Mouse (Mus musculus): ENCODE results near the gene Mks1. TPM values are rescaled to one million over a fixed set of nuclear protein-coding genes. Genes with fewer than 3 reads are reported as not detected.
"Not testable (repeated sequence)": the region's sequence is repeated elsewhere in the genome, so short reads cannot be mapped to it uniquely, and the experiment has no call there.

The Mks1 gene
- polyA plus RNA-seq, 1 experiment from 2014 or later = 18.7 TPM

DNA sequence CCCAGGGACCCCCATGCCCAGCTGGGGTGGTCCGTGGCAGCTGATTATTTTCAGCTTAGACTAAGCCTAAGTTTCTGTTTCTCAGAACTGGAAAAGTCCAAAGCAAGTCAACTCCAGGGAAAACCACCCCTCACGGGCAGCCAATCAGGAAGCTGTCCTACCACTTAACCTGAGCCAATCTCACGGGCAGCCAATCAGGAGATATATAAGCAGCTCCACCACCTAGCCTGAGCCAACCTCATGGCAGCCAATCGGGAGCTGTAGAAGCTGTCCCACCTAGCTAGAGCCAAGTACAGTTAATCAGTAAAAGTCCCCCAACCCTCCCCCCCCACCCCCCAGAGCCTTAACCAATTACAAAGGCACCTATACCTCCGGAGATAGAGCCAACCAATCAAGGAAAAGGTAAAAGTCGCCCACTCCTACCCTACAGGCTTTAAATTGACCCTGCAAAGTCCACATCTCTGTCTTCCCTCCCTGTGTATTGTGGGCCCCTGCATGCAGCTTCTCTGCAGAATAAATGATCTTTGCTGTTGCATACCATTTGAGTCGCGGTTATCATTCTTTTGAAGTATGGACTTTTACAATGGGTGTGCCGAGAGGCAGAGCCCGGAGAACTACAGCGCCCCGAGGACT lies 5.9 kb upstream of the Mks1 start:
- 84% methylated on average over 12 of the region's 12 CpGs for WGBS
- no peak overlapping the region for H3K9ac ChIP-seq
- H3K27ac ChIP-seq = no peak overlapping the region
- H3K27me3 ChIP-seq = no peaks in the 10 kb centered on the region
- no peaks in the 10 kb centered on the region for H3K36me3 ChIP-seq
- no peaks in the 10 kb centered on the region for H3K9me3 ChIP-seq (replicated peaks)
- no peak overlapping the region for H3K4me2 ChIP-seq
- 0 out of 2 replicates have a peak, but pooled peaks cover 3% of the 10 kb centered on the region for H3K4me1 ChIP-seq
- no peak for ATAC-seq (replicated peaks; ENCODE audit: low FRiP score)
- H3K4me3 ChIP-seq (replicated peaks) = no peak overlapping the region

DNA sequence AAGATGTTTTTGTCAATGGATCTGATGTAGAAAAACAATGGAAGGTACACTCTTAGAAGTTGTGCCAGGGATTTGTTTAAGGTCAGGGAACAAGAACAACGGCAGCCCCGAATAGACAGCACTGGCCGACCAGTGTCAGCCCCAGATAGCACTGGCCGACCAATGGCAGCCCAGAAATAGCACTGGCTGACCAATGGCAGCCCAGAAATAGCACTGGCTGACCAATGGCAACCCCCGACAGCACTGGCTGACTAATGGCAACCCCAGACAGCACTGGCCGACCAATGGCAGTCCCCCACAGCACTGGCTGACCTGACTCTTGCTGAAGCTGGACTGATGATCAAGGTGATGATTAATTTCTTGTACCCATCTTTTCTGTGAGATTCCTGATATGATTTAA lies 5.1 kb upstream of the Mks1 start:
- Histone ChIP-seq H3K9me3 (replicated peaks) (no peaks in the 10 kb centered on the region), H3K4me1 (peaks cover 6% of the 10 kb centered on the region), H3K4me3 (replicated peaks) (no peak overlapping the region), H3K9ac (no peak overlapping the region), H3K4me2 (no peak overlapping the region), H3K27me3 (no peaks in the 10 kb centered on the region), H3K27ac (no peak overlapping the region), H3K36me3 (no peaks in the 10 kb centered on the region)
- WGBS = 70% methylated on average over 6 of the region's 6 CpGs
- ATAC-seq (replicated peaks; ENCODE audit: low FRiP score) = no peak

DNA sequence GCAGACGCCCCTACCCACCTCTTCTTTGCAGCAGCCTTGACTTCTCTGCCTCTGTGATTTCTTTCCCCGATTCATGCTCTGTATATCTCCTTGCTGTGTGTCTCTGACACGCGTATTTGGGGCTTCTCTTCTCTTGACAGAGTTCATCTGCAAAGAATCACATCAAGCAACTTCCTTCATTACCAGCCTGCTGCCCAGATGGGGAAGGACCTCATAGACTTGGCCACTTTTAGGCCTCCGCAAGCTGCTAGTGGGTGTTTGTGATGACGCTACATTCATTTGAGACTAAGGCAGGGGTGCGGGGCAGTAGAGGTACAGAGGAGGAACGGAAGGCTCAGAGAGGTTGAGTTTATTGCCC lies 561 bp downstream of the Mks1 start:
- 0 out of 2 replicates have a peak, but pooled peaks have one; percentile 29 for ATAC-seq (replicated peaks; ENCODE audit: low FRiP score)
- WGBS = 28% methylated on average over 8 of the region's 8 CpGs
- Histone ChIP-seq H3K36me3 (peaks cover 36% of the 10 kb centered on the region), H3K27ac (peak overlapping the region; percentile 59), H3K4me1 (peaks cover 9% of the 10 kb centered on the region), H3K4me3 (replicated peaks) (peak overlapping the region; percentile 68), H3K9me3 (replicated peaks) (no peaks in the 10 kb centered on the region), H3K27me3 (no peaks in the 10 kb centered on the region), H3K9ac (peak overlapping the region; percentile 46), H3K4me2 (peak overlapping the region; percentile 77)

DNA sequence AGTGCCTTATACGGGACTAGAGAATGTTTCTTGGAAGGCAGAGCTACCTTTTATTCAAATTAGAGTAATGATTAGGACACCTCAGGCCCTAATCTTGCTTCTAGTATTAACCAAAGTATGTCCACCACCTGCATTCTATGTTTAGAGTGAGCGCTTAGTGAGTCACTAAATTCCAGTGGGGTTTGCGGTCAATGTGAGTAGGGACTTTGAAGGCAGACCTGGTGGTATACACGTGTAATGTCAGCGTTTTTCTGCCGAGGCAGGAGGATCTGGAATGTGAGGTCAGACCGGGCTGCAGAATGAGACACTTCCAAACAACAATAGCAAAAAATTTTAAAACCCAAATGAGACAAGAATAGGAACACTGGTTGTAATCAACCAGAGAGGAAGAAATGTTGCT lies 1.5 kb downstream of the Mks1 start:
- Histone ChIP-seq H3K4me1 (peaks cover 9% of the 10 kb centered on the region), H3K9ac (no peak overlapping the region), H3K36me3 (peaks cover 43% of the 10 kb centered on the region), H3K4me3 (replicated peaks) (no peak overlapping the region), H3K9me3 (replicated peaks) (no peaks in the 10 kb centered on the region), H3K27me3 (no peaks in the 10 kb centered on the region), H3K27ac (no peak overlapping the region), H3K4me2 (no peak overlapping the region)
- 88% methylated on average over 7 of the region's 7 CpGs for WGBS
- no peak for ATAC-seq (replicated peaks; ENCODE audit: low FRiP score)

DNA sequence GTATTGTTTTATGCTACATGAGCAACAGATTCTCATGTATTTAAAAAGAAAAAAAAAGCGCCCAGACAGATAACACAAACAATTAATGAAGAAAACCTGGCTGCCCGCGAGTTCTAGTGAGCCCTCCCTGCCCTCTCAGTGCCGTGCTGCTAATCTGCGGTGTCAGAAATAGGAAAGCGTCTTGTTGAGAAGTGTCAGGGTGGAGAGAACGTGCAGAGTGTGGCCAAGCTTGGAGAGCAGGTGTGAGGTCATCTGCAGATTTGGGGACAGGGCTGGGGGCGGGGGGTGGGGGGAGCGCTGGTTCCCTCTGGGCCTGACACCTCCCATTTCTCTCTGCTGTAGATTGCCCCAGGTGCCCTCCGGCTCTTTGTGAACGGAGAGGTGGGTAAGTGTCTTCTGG lies 6.3 kb downstream of the Mks1 start:
- no peaks in the 10 kb centered on the region for H3K9me3 ChIP-seq (replicated peaks)
- no peak overlapping the region for H3K4me2 ChIP-seq
- ATAC-seq (replicated peaks; ENCODE audit: low FRiP score) = no peak
- H3K9ac ChIP-seq = no peak overlapping the region
- no peak overlapping the region for H3K4me3 ChIP-seq (replicated peaks)
- H3K27ac ChIP-seq = no peak overlapping the region
- no peaks in the 10 kb centered on the region for H3K27me3 ChIP-seq
- no peaks in the 10 kb centered on the region for H3K4me1 ChIP-seq
- WGBS = 92% methylated on average over 11 of the region's 11 CpGs
- H3K36me3 ChIP-seq = peaks cover 86% of the 10 kb centered on the region

DNA sequence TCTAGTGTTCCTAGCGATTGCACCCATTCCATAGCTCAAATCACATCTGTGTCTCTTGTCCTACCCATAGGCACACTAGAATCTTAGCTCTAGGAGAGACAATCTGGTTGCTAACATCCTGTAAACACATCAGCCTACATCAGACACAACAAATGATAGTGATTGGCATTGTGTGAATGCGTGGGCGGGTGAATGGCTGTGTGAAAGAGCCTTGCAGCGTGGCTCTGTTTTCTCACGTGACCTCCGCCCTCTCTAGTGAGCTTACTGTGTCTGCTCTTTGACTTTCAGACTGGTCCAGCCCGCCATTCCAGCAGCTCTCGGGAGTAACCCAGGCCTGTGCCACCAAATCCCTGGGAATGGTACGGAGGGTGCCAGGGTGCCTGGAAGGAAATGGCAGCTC lies 7.4 kb downstream of the Mks1 start:
- WGBS = 84% methylated on average over 9 of the region's 9 CpGs
- Histone ChIP-seq H3K36me3 (peaks cover 82% of the 10 kb centered on the region), H3K9ac (no peak overlapping the region)

DNA sequence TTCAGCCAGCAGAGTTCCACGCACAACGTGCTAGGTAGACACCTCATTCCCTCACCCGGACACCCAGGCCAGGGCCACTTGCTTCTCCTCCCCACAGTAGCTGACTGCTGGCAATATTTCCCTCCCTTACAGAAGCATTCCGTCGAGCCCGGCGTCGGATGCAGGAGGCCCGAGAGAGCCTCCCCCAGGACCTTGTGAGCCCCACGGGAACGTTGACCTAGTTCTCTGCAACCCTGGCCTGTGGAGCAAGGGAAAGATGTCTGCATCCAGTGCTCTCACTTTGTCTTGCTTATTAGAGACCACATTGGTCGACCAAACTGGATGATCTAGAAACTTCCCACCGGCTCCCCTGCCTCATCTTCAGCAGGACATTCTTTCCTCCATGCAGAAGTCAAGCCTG lies 9.8 kb downstream of the Mks1 start:
- WGBS = 90% methylated on average over 13 of the region's 13 CpGs
- H3K9me3 ChIP-seq (replicated peaks) = no peaks in the 10 kb centered on the region

More for the DNA sequence above, 7.4 kb downstream of the Mks1 start:
- no peak overlapping the region for H3K27ac ChIP-seq
- no peak overlapping the region for H3K4me3 ChIP-seq (replicated peaks)
- ATAC-seq (replicated peaks; ENCODE audit: low FRiP score) = no peak
- no peak overlapping the region for H3K4me2 ChIP-seq
- no peaks in the 10 kb centered on the region for H3K9me3 ChIP-seq (replicated peaks)
- no peaks in the 10 kb centered on the region for H3K27me3 ChIP-seq
- H3K4me1 ChIP-seq = no peaks in the 10 kb centered on the region

DNA sequence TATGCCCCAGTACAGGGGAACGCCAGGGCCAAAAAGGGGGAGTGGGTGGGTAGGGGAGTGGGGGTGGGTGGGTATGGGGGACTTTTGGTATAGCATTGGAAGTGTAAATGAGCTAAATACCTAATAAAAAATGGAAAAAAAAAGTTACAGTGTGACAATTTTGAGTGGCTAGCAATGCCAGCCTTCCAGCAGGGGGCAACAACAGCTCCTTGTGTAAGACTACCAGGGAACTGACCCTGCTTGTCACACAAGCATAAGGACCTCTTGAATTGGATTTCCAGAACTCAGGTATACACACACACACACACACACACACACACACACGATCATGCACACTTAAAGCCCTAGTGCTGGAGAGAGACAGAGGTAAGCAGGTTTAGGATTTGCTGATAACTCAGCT lies 13.9 kb downstream of the Mks1 start:
- not testable (repeated sequence) for H3K4me3 ChIP-seq (replicated peaks); H3K9me3 ChIP-seq (replicated peaks); H3K4me2 ChIP-seq; ATAC-seq (replicated peaks; ENCODE audit: low FRiP score); H3K4me1 ChIP-seq; H3K27ac ChIP-seq; H3K9ac ChIP-seq; H3K27me3 ChIP-seq
- 96% methylated on average over 1 of the region's 2 CpGs for WGBS
- peaks cover 20% of the 10 kb centered on the region for H3K36me3 ChIP-seq

More for the DNA sequence above, 9.8 kb downstream of the Mks1 start:
- H3K27me3 ChIP-seq = no peaks in the 10 kb centered on the region
- H3K36me3 ChIP-seq = peaks cover 58% of the 10 kb centered on the region
- no peak for ATAC-seq (replicated peaks; ENCODE audit: low FRiP score)
- no peak overlapping the region for H3K27ac ChIP-seq
- no peak overlapping the region for H3K4me3 ChIP-seq (replicated peaks)
- H3K4me1 ChIP-seq = no peaks in the 10 kb centered on the region
- no peak overlapping the region for H3K4me2 ChIP-seq
- no peak overlapping the region for H3K9ac ChIP-seq

DNA sequence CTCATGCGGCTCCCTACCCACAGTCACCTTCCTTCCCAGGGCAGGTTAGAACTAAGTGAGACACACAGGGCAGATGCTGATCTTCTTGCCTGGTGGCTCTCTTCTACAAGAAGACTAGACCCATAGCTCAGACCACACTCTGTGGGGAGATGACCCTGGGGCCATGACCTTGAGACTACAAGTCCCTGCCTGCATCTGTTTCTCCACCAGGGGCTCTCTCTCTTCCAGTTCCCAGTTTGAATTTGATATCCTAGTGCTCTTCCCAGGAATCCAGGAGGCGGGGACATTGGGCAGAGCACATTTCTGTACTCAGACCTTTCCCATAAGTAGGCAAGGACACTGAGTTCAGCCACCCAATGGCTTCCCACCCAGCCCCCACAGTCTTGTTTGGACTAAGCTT lies 17.1 kb downstream of the Mks1 start:
- Histone ChIP-seq H3K36me3 (no peaks in the 10 kb centered on the region), H3K27me3 (no peaks in the 10 kb centered on the region), H3K4me2 (no peak overlapping the region), H3K9ac (no peak overlapping the region), H3K4me3 (replicated peaks) (no peak overlapping the region), H3K27ac (no peak overlapping the region), H3K4me1 (0 out of 2 replicates have a peak, but pooled peaks cover 8% of the 10 kb centered on the region), H3K9me3 (replicated peaks) (no peaks in the 10 kb centered on the region)
- 79% methylated on average over 2 of the region's 2 CpGs for WGBS
- ATAC-seq (replicated peaks; ENCODE audit: low FRiP score) = no peak

DNA sequence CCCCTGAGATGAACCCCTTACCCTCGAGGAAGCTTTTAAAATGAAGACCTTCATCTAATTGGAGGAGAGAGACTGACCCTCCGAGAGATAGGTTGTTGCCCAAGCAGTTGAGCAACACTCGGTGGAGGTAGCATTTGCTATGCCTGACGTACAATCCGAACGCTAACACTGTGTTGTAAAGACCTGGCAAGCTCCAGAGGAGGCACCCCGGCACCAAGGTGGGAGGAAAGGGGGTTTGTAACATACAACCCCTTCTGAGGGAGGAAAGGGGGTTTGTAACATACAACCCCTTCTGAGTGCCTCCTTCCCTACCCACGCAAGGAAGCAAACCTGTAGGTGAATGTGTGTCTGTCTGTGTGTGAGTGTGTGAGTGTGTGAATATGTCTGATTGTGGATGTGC lies 18.8 kb downstream of the Mks1 start:
- Histone ChIP-seq H3K4me2 (no peak overlapping the region), H3K27ac (no peak overlapping the region), H3K36me3 (no peaks in the 10 kb centered on the region), H3K4me3 (replicated peaks) (no peak overlapping the region), H3K4me1 (0 out of 2 replicates have a peak, but pooled peaks cover 8% of the 10 kb centered on the region), H3K9ac (no peak overlapping the region), H3K9me3 (replicated peaks) (no peaks in the 10 kb centered on the region), H3K27me3 (no peaks in the 10 kb centered on the region)
- 35% methylated on average over 8 of the region's 8 CpGs for WGBS
- ATAC-seq (replicated peaks; ENCODE audit: low FRiP score) = no peak

DNA sequence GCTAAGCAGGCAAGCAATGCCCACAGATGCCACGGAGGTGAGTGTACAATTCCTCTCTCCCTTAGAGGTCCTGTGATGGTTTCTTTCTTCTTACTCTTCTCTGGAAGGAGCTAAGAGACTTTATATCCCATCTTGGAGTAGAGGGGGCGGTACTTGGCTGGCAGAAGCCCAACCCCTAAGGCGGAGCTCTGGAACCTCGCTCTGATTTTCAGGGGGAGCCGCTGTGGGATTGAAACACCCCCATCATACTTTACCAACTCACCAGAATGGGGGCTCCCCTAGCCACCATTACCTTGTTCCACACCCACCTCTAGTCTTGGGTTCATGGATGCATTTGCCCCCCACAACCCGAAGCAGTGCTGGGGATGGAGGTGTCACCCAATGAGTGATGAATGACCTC lies 22.4 kb downstream of the Mks1 start, which contains the start of gene Epx:
Epx (minus strand) TSS at position 101 of the 400 bp plus-strand sequence.
- Histone ChIP-seq H3K27ac (no peak within 1 kb of the TSS), H3K4me3 (replicated peaks) (no peak within 1 kb of the TSS), H3K9me3 (replicated peaks) (no peaks in the 10 kb centered on the region), H3K9ac (no peak within 1 kb of the TSS), H3K27me3 (no peaks in the 10 kb centered on the region), H3K4me2 (no peak within 1 kb of the TSS), H3K4me1 (peaks cover 12% of the 10 kb centered on the region; the same call in 1 of the 2 replicates), H3K36me3 (no peaks in the 10 kb centered on the region)
- ATAC-seq (replicated peaks; ENCODE audit: low FRiP score) = no peak
- WGBS = 84% methylated on average over 6 of the region's 6 CpGs

DNA sequence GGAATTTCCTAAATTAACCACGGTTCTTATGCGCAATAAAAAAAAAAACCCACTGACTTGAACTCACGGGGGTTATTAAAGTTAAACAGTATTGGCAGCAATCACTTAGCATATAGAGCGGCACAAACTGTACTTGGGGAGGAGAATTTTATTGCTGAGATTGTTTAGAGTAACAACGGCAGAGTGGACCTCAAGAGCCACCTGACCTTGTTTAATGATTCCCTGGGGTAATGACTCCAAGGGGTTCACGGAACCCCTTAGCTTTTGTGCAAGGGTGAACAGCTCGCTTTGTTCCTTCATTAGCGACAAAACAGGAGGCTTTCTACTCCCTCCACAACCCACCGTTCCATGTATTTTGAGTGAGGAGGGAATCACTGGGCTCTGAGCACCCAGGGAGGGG lies 26.8 kb downstream of the Mks1 start:
- H3K36me3 ChIP-seq = no peaks in the 10 kb centered on the region
- WGBS = 32% methylated on average over 9 of the region's 9 CpGs
- H3K9me3 ChIP-seq (replicated peaks) = no peaks in the 10 kb centered on the region
- H3K27me3 ChIP-seq = 0 out of 2 replicates have a peak, but pooled peaks cover 3% of the 10 kb centered on the region
- no peak overlapping the region for H3K9ac ChIP-seq
- H3K4me1 ChIP-seq = peaks cover 7% of the 10 kb centered on the region; the same call in 1 of the 2 replicates
- no peak overlapping the region for H3K4me3 ChIP-seq (replicated peaks)
- ATAC-seq (replicated peaks; ENCODE audit: low FRiP score) = no peak
- no peak overlapping the region for H3K27ac ChIP-seq
- no peak overlapping the region for H3K4me2 ChIP-seq

DNA sequence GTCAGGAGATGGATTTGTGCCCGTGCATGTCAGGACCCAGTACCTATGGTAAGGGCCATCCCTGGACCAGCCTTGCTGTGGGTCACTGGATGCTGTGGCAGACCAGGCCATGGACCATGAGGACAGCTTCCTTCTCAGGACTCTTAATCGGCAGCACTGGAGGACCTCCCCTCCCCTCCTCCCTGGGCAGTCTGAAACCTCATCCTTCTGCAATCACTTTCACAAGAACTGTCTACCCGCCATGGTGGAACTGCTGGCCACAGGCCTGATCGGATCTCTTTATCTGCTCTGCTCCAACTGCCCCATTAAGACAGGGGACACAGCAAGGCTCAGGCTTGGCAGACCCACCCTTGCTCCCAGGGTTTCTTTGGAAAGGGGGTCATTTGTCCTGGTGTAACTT lies 28.7 kb downstream of the Mks1 start:
- H3K4me2 ChIP-seq = no peak overlapping the region
- no peak overlapping the region for H3K4me3 ChIP-seq (replicated peaks)
- peaks cover 7% of the 10 kb centered on the region; the same call in 1 of the 2 replicates for H3K4me1 ChIP-seq
- ATAC-seq (replicated peaks; ENCODE audit: low FRiP score) = no peak
- no peaks in the 10 kb centered on the region for H3K36me3 ChIP-seq
- H3K27ac ChIP-seq = no peak overlapping the region
- H3K27me3 ChIP-seq = 0 out of 2 replicates have a peak, but pooled peaks cover 7% of the 10 kb centered on the region
- H3K9ac ChIP-seq = no peak overlapping the region
- no peaks in the 10 kb centered on the region for H3K9me3 ChIP-seq (replicated peaks)
- 66% methylated on average over 4 of the region's 4 CpGs for WGBS

Measured in kidney, embryonic 15.5 days (tissue).